Mouse (Mus musculus): ENCODE results near the gene Axl. TPM values are rescaled to one million over a fixed set of nuclear protein-coding genes. Genes with fewer than 3 reads are reported as not detected.

The Axl gene
- polyA plus RNA-seq, 1 experiment from 2014 or later = 56.5 TPM

GRCm38 (mm10) chr7:25768229-25768628 lies 20.3 kb downstream of the Axl start:
- Histone ChIP-seq H3K9me3 (no peaks in the 10 kb centered on the region), H3K36me3 (peaks cover 15% of the 10 kb centered on the region), H3K9ac (no peak overlapping the region), H3K27me3 (no peaks in the 10 kb centered on the region), H3K4me1 (peaks cover 5% of the 10 kb centered on the region; the same call in 1 of the 2 replicates), H3K27ac (no peak overlapping the region), H3K4me2 (no peak overlapping the region), H3K4me3 (no peak overlapping the region)
- 86% methylated on average over 5 of the region's 5 CpGs for WGBS
- no peak for ATAC-seq (ENCODE audit: borderline replicate concordance, extremely low read depth, low FRiP score, low TSS enrichment)

DNA sequence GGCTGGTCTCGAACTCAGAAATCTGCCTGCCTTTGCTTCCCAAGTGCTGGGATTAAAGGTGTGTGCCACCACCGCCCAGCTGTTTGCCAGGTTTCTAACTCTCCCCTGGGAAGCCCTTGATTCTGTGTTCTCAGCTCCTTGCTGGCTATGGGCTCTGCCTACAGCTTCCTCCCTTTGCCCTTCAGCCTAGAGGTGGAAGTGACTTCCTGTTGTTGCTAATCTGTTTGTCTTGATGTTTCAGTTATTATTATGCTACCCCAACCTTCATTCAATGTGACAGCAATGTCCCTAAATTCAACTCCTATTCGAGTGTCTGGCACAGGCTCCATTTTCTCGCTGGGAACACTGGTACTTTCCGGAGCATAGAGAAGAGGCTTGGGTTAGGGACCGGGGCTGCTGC lies 22.4 kb downstream of the Axl start:
- Histone ChIP-seq H3K9ac (no peak overlapping the region), H3K27me3 (no peaks in the 10 kb centered on the region), H3K36me3 (peaks cover 15% of the 10 kb centered on the region), H3K4me2 (no peak overlapping the region), H3K27ac (no peak overlapping the region), H3K4me1 (peaks cover 5% of the 10 kb centered on the region; the same call in 1 of the 2 replicates), H3K4me3 (no peak overlapping the region), H3K9me3 (no peaks in the 10 kb centered on the region)
- 68% methylated on average over 6 of the region's 6 CpGs for WGBS
- no peak for ATAC-seq (ENCODE audit: borderline replicate concordance, extremely low read depth, low FRiP score, low TSS enrichment)

- Histone ChIP-seq H3K9me3 (no peaks in the 10 kb centered on the region), H3K4me3 (no peak overlapping the region), H3K9ac (no peak overlapping the region), H3K36me3 (peaks cover 22% of the 10 kb centered on the region), H3K4me1 (peaks cover 5% of the 10 kb centered on the region; the same call in 1 of the 2 replicates), H3K4me2 (no peak overlapping the region), H3K27ac (peak overlapping the region; percentile 41; the same call in 1 of the 2 replicates), H3K27me3 (no peaks in the 10 kb centered on the region)
- no peak for ATAC-seq (ENCODE audit: borderline replicate concordance, extremely low read depth, low FRiP score, low TSS enrichment)
- 35% methylated on average over 5 of the region's 5 CpGs for WGBS
Measured at GRCm38 (mm10) chr7:25764221-25764620, 24.3 kb downstream of the Axl start.

DNA sequence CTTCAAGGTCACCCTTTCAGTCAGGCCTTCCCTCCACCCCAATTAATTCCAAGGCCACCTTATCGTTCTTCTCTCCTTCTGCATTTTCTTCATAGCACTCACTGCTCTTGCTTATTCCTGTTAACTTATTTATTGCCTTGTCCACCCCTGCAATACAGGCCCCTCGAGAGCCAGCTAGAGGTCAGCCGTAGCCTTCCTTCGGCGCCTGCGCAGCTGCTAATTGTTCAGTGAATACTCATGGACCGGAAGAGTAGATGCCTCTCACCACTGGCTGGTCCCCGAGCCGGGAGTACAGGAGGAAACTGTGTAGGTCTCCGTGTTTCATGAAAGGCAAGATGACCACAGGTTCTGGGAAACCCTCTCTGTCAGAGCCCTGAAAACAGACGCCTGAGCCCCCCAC lies 24.8 kb downstream of the Axl start:
- no peak for ATAC-seq (ENCODE audit: borderline replicate concordance, extremely low read depth, low FRiP score, low TSS enrichment)
- H3K36me3 ChIP-seq = peaks cover 22% of the 10 kb centered on the region
- H3K4me1 ChIP-seq = peaks cover 5% of the 10 kb centered on the region; the same call in 1 of the 2 replicates
- H3K9ac ChIP-seq = no peak overlapping the region
- H3K4me2 ChIP-seq = no peak overlapping the region
- no peaks in the 10 kb centered on the region for H3K27me3 ChIP-seq
- no peaks in the 10 kb centered on the region for H3K9me3 ChIP-seq
- WGBS = 66% methylated on average over 11 of the region's 11 CpGs
- no peak overlapping the region for H3K4me3 ChIP-seq
- peak overlapping the region; percentile 41; the same call in 1 of the 2 replicates for H3K27ac ChIP-seq

- Histone ChIP-seq H3K36me3 (0 out of 2 replicates have a peak, but pooled peaks cover 9% of the 10 kb centered on the region), H3K4me1 (peaks cover 5% of the 10 kb centered on the region; the same call in 1 of the 2 replicates)
- WGBS = 76% methylated on average over 10 of the region's 10 CpGs
Measured at GRCm38 (mm10) chr7:25761354-25761753, 27.2 kb downstream of the Axl start.

GRCm38 (mm10) chr7:25756011-25756410 lies 32.5 kb downstream of the Axl start:
- WGBS = under 1% methylated on average over 18 of the region's 18 CpGs
- peak; percentile 44; the same call in 1 of the 2 replicates for ATAC-seq (ENCODE audit: borderline replicate concordance, extremely low read depth, low FRiP score, low TSS enrichment)

More at GRCm38 (mm10) chr7:25761354-25761753, 27.2 kb downstream of the Axl start:
- Histone ChIP-seq H3K27ac (no peak overlapping the region), H3K27me3 (no peaks in the 10 kb centered on the region), H3K4me3 (no peak overlapping the region), H3K4me2 (no peak overlapping the region), H3K9ac (no peak overlapping the region), H3K9me3 (no peaks in the 10 kb centered on the region)
- ATAC-seq (ENCODE audit: borderline replicate concordance, extremely low read depth, low FRiP score, low TSS enrichment) = no peak

GRCm38 (mm10) chr7:25755468-25755833 lies 33.1 kb downstream of the Axl start:
- Histone ChIP-seq H3K4me1 (peaks cover 20% of the 10 kb centered on the region), H3K9me3 (no peaks in the 10 kb centered on the region), H3K4me2 (peak overlapping the region; percentile 89), H3K27me3 (no peaks in the 10 kb centered on the region), H3K36me3 (peaks cover 21% of the 10 kb centered on the region), H3K4me3 (peak overlapping the region; percentile 95), H3K9ac (peak overlapping the region; percentile 99), H3K27ac (peak overlapping the region; percentile 97)
- WGBS = under 1% methylated on average over 15 of the region's 15 CpGs
- ATAC-seq (ENCODE audit: borderline replicate concordance, extremely low read depth, low FRiP score, low TSS enrichment) = peak; percentile 31; the same call in 1 of the 2 replicates

More at GRCm38 (mm10) chr7:25756011-25756410, 32.5 kb downstream of the Axl start:
- Histone ChIP-seq H3K36me3 (peaks cover 16% of the 10 kb centered on the region), H3K4me1 (peaks cover 20% of the 10 kb centered on the region), H3K9me3 (no peaks in the 10 kb centered on the region), H3K27me3 (no peaks in the 10 kb centered on the region), H3K9ac (peak overlapping the region; percentile 99), H3K4me2 (peak overlapping the region; percentile 89), H3K4me3 (peak overlapping the region; percentile 95), H3K27ac (peak overlapping the region; percentile 97)

DNA sequence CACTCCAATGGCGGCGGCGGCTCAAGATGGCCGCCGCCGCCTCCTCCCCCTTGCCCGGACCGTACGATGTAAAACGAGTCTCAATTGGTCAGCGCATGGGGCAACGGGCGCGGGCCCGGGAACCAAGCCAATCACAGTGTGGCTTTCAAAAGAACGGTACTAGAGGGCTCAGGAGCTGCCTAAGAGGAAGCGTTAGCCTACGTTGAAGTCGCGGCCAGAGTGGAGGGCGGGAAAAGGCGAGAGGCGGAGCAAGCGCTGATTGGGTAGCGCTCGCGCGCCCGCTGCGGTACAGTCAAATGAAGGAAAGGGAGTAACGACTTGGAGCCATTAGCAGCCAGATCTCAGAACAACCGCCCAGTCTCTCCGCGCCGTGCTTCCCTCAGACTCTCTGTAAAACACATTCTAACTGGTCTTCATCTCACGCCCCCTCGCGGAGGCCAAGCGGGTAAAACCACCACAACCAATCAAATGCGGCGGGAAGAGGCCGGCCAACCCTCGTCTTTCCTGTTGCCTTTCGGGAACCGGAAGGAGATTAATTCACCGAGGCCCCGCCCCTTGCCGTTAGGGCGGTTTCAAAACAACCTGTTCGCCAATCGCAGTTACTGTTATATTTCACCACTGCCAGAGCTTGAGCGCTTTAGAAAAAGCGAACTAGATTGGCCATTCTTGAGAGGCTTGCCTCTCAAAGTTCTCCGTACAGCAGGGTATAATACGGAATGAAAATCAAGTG lies 33.6 kb downstream of the Axl start, which contains the start of gene Hnrnpul1:
TSS of gene Hnrnpul1 (minus strand) at position 20 of the 730 bp plus-strand sequence.
- H3K4me2 ChIP-seq = peak within 1 kb of the TSS; percentile 89
- peaks cover 21% of the 10 kb centered on the region for H3K36me3 ChIP-seq
- peak within 1 kb of the TSS; percentile 95 for H3K4me3 ChIP-seq
- ATAC-seq (ENCODE audit: borderline replicate concordance, extremely low read depth, low FRiP score, low TSS enrichment) = peak; percentile 95
- no peaks in the 10 kb centered on the region for H3K27me3 ChIP-seq
- peak within 1 kb of the TSS; percentile 97 for H3K27ac ChIP-seq
- peaks cover 20% of the 10 kb centered on the region for H3K4me1 ChIP-seq
- WGBS = under 1% methylated on average over 54 of the region's 55 CpGs
- no peaks in the 10 kb centered on the region for H3K9me3 ChIP-seq
- peak within 1 kb of the TSS; percentile 99 for H3K9ac ChIP-seq

GRCm38 (mm10) chr7:25754439-25754737 lies 34.1 kb downstream of the Axl start:
- Histone ChIP-seq H3K36me3 (peaks cover 23% of the 10 kb centered on the region), H3K4me3 (peak overlapping the region; percentile 95), H3K27ac (peak overlapping the region; percentile 97), H3K9ac (peak overlapping the region; percentile 99), H3K4me1 (peaks cover 20% of the 10 kb centered on the region), H3K4me2 (peak overlapping the region; percentile 80), H3K9me3 (no peaks in the 10 kb centered on the region), H3K27me3 (no peaks in the 10 kb centered on the region)
- no peak for ATAC-seq (ENCODE audit: borderline replicate concordance, extremely low read depth, low FRiP score, low TSS enrichment)
- WGBS = 0% methylated on average over 30 of the region's 30 CpGs

GRCm38 (mm10) chr7:25753643-25754438 lies 34.7 kb downstream of the Axl start:
- H3K4me3 ChIP-seq = peak overlapping the region; percentile 95
- H3K4me1 ChIP-seq = peaks cover 20% of the 10 kb centered on the region
- no peak; the same call in 1 of the 2 replicates for ATAC-seq (ENCODE audit: borderline replicate concordance, extremely low read depth, low FRiP score, low TSS enrichment)
- H3K27me3 ChIP-seq = no peaks in the 10 kb centered on the region
- peaks cover 29% of the 10 kb centered on the region for H3K36me3 ChIP-seq
- H3K4me2 ChIP-seq = peak overlapping the region; percentile 80
- H3K9ac ChIP-seq = peak overlapping the region; percentile 99
- H3K27ac ChIP-seq = peak overlapping the region; percentile 97
- H3K9me3 ChIP-seq = no peaks in the 10 kb centered on the region
- under 1% methylated on average over 46 of the region's 46 CpGs for WGBS

DNA sequence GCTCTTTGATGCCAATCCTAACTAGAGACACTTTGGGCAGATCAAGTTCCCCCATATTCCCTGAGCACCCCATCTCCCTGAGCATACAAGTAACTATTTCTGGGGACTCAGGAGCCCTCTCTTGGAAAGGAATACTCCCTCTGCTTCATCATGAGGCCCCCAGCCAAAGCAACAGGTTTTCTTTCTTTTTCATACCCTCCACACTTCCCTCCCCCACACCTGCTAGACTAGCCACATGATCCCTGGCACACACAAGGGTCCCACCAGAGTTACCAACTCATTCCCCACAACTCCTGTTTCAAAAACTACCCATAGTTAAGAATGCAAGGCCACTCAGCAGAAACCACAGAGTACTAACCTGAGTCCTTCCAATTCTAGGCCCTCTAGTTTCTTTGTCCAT lies 35.4 kb downstream of the Axl start:
- Histone ChIP-seq H3K4me3 (peak overlapping the region; percentile 95), H3K4me1 (peaks cover 20% of the 10 kb centered on the region), H3K27ac (0 out of 2 replicates have a peak overlapping the region, but pooled peaks have one; percentile 97), H3K36me3 (peaks cover 36% of the 10 kb centered on the region), H3K4me2 (peak overlapping the region; percentile 80), H3K9ac (peak overlapping the region; percentile 99), H3K9me3 (no peaks in the 10 kb centered on the region), H3K27me3 (no peaks in the 10 kb centered on the region)
- ATAC-seq (ENCODE audit: borderline replicate concordance, extremely low read depth, low FRiP score, low TSS enrichment) = no peak
